Mouse (Mus musculus) ES-E14 (cell line): ENCODE data around the gene Nos1.

Experiments
- HCFC1 ChIP-seq: IDR thresholded peaks from 2 replicates; pipeline ENCODE4 v1.6.1; 2012; ENCODE audit warnings: low read length, inconsistent platforms, borderline replicate concordance; ENCODE audit not compliant: insufficient read depth
- MAFK ChIP-seq: IDR thresholded peaks from 2 replicates; pipeline ENCODE4 v1.6.1; 2014; ENCODE audit warnings: mild to moderate bottlenecking, low read depth, low read length, inconsistent platforms; ENCODE audit not compliant: insufficient read depth

- TF ChIP-seq MAFK (no peak), HCFC1 (no peak)
Observed at GRCm38 (mm10) chr5:117964750-117965149, 183.9 kb downstream of the Nos1 start.
